Mouse (Mus musculus): Measurements from ENCODE around the gene Olfr201. TPM values are rescaled to one million over a fixed set of nuclear protein-coding genes. Genes with fewer than 3 reads are reported as not detected.
"Not testable (repeated sequence)": the region's sequence is repeated elsewhere in the genome, so short reads cannot be mapped to it uniquely, and the experiment has no call there.

The Olfr201 gene
- not detected in 2 replicates for polyA plus RNA-seq (2015; fragmentation: Nextera tagmentation; extraction: Ambion mirVana)

DNA sequence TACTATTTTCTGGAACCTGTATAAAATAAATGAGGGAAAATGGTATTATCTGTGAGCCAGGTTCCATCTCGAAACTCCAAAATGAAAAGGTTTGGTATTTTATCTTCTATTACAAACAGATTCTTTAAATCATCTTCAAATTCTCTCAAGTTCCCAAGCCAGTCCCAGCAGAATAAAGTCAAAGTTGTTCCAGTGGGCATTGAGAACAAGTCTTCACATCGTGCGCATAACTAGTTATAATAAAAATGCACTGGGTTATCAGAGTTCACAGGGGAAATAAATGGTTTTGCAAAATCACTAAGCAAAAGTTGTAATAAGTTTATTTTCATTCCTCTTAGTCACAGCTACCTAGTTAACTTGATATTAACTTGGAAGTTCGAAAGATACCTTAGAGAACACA is at the start of gene Olfr201:
TSS of gene Olfr201 (minus strand) at position 101 of the 400 bp plus-strand sequence.
- H3K27me3 ChIP-seq; H3K4me3 ChIP-seq; H3K9me3 ChIP-seq; H3K4me2 ChIP-seq; H3K4me1 ChIP-seq (replicated peaks); H3K9ac ChIP-seq; H3K36me3 ChIP-seq; H3K27ac ChIP-seq (replicated peaks); ATAC-seq (ENCODE audit: low read depth): not testable (repeated sequence)
- 89% methylated on average over 4 of the region's 4 CpGs for WGBS

- Histone ChIP-seq H3K27me3 (no peaks in the 10 kb centered on the region), H3K9me3 (no peaks in the 10 kb centered on the region), H3K4me1 (replicated peaks) (no peaks in the 10 kb centered on the region), H3K9ac (no peak within 1 kb of the TSS), H3K27ac (replicated peaks) (no peak within 1 kb of the TSS), H3K4me2 (no peak within 1 kb of the TSS), H3K36me3 (no peaks in the 10 kb centered on the region), H3K4me3 (no peak within 1 kb of the TSS)
- no peak for ATAC-seq (ENCODE audit: low read depth)
These were observed 45.7 kb upstream of the Olfr201 start, which contains the start of gene Olfr204 for GRCm38 (mm10) chr16:59318148-59318547. Gene Olfr204 (minus strand): TSS chr16:59318248.

DNA sequence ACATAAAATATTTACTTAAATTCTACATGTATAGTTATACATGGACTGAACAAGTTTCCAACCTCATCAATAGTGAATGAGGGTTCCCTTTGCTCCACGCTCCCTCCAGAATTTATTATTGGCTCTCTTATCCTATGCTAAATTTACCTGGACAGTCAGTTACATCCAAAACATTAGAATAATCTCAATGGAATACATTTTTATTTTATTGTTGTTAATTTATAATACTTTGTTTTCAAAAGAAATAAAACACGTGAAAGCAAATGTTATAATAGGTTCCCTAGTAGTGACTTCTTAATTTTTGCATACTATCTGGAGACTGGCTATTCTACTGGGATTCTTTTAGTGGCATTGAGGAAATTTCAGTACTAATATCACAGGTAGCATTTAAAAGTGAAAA is 26.1 kb upstream of the Olfr201 start, which contains the start of gene Olfr203:
TSS of gene Olfr203 (plus strand) at position 301 of the 400 bp plus-strand sequence.
- Histone ChIP-seq H3K4me2 (no peak within 1 kb of the TSS), H3K4me3 (no peak within 1 kb of the TSS), H3K9ac (no peak within 1 kb of the TSS), H3K27me3 (no peaks in the 10 kb centered on the region), H3K27ac (replicated peaks) (no peak within 1 kb of the TSS), H3K9me3 (no peaks in the 10 kb centered on the region), H3K36me3 (no peaks in the 10 kb centered on the region), H3K4me1 (replicated peaks) (no peaks in the 10 kb centered on the region)
- WGBS, result 88% methylated on average over 2 of the region's 2 CpGs
- ATAC-seq (ENCODE audit: low read depth), result no peak

- H3K4me3 ChIP-seq; H3K36me3 ChIP-seq; H3K9ac ChIP-seq; H3K4me2 ChIP-seq; H3K27ac ChIP-seq (replicated peaks); ATAC-seq (ENCODE audit: low read depth); H3K27me3 ChIP-seq; H3K4me1 ChIP-seq (replicated peaks); H3K9me3 ChIP-seq: not testable (repeated sequence)
- 85% methylated on average over 9 of the region's 9 CpGs for WGBS
These were observed 15.1 kb upstream of the Olfr201 start for GRCm38 (mm10) chr16:59287576-59287975.

- no peaks in the 10 kb centered on the region for H3K9me3 ChIP-seq
- H3K4me3 ChIP-seq, result no peak within 1 kb of the TSS
- H3K9ac ChIP-seq, result no peak within 1 kb of the TSS
- no peak within 1 kb of the TSS for H3K4me2 ChIP-seq
- no peak for ATAC-seq (ENCODE audit: low read depth)
- H3K27ac ChIP-seq (replicated peaks), result no peak within 1 kb of the TSS
- H3K27me3 ChIP-seq, result no peaks in the 10 kb centered on the region
- no peaks in the 10 kb centered on the region for H3K36me3 ChIP-seq
- no peaks in the 10 kb centered on the region for H3K4me1 ChIP-seq (replicated peaks)
- 89% methylated on average over 1 of the region's 1 CpGs for WGBS
These were observed 14.3 kb upstream of the Olfr201 start, which contains the start of gene Olfr202 for GRCm38 (mm10) chr16:59286693-59287092. Gene Olfr202 (minus strand): TSS chr16:59286793.

DNA sequence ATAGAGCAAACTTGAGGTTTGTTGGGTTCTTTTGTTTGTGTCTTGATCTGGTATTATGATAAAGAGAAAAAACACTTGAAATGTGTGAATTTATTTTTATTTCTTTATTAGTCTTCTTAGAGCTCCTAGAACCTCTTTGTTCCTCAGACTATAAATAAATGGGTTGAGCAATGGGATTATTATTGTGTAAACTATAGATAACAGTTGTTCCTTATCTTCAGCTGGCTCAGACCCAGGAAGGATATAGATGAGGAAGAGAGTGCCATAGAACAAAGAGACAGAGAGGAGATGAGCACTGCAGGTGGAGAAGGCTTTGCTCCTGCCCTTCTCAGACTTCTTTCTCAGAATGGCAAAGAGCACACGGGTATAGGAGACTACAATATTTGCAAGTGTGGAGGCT is 11.0 kb upstream of the Olfr201 start:
- Histone ChIP-seq H3K27me3 (no peaks in the 10 kb centered on the region), H3K4me2 (no peak overlapping the region), H3K9ac (no peak overlapping the region), H3K4me1 (replicated peaks) (no peaks in the 10 kb centered on the region), H3K4me3 (no peak overlapping the region), H3K9me3 (no peaks in the 10 kb centered on the region), H3K36me3 (no peaks in the 10 kb centered on the region), H3K27ac (replicated peaks) (no peak overlapping the region)
- WGBS, result 75% methylated on average over 1 of the region's 1 CpGs
- no peak for ATAC-seq (ENCODE audit: low read depth)

DNA sequence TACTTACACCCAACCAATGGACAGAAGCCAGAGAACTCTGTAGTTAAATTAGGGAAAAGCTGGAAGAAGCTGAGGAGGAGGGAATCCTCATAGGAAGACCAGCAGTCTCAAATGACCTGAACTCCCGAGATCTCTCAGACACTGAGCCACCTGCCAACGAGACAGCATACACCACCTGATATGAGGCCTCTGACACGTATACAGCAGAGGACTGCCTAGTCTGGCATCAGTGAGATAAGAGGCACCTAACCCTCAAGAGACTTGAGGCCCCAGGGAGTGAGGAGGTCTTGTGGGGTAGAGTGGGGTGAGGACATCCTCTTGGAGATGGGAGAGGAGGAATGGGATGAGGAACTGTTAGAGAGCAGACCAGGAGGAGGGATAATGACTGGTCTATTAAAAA is 8.1 kb upstream of the Olfr201 start:
- 75% methylated on average over 3 of the region's 3 CpGs for WGBS
- H3K9me3 ChIP-seq, result no peaks in the 10 kb centered on the region
- H3K27me3 ChIP-seq, result no peaks in the 10 kb centered on the region
- no peak for ATAC-seq (ENCODE audit: low read depth)
- H3K4me3 ChIP-seq, result no peak overlapping the region
- no peak overlapping the region for H3K4me2 ChIP-seq
- H3K4me1 ChIP-seq (replicated peaks), result no peaks in the 10 kb centered on the region
- no peak overlapping the region for H3K27ac ChIP-seq (replicated peaks)
- no peak overlapping the region for H3K9ac ChIP-seq
- H3K36me3 ChIP-seq, result no peaks in the 10 kb centered on the region

DNA sequence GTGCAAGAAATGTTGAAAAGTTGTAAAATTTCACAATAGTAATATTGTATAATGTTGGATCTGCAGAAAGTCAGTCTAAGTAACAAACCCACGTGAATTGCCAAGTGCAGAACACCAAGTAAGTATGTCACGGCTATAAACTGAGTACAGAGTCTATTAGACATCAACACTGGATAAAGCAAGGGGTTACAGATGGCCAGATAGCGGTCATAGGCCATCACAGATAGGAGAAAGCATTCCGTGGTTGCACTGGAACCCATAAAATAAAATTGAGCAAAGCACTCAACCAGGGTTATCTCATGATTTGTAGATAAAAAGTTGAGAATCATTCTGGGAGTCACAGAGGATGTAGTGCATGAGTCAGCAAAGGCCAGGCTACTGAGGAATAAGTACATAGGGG is 3.3 kb downstream of the Olfr201 start:
- not testable (repeated sequence) for H3K4me3 ChIP-seq; H3K27me3 ChIP-seq; H3K27ac ChIP-seq (replicated peaks); H3K36me3 ChIP-seq; H3K9ac ChIP-seq; H3K4me1 ChIP-seq (replicated peaks); H3K4me2 ChIP-seq; H3K9me3 ChIP-seq; ATAC-seq (ENCODE audit: low read depth)
- 79% methylated on average over 4 of the region's 4 CpGs for WGBS

GRCm38 (mm10) chr16:59249684-59250083 is 22.7 kb downstream of the Olfr201 start:
- Histone ChIP-seq H3K27me3 (no peaks in the 10 kb centered on the region), H3K4me3 (no peak overlapping the region), H3K4me1 (replicated peaks) (no peaks in the 10 kb centered on the region), H3K36me3 (no peaks in the 10 kb centered on the region), H3K9me3 (no peaks in the 10 kb centered on the region), H3K4me2 (no peak overlapping the region), H3K9ac (no peak overlapping the region), H3K27ac (replicated peaks) (no peak overlapping the region)
- WGBS, result 86% methylated on average over 17 of the region's 17 CpGs
- no peak for ATAC-seq (ENCODE audit: low read depth)

- H3K9ac ChIP-seq; H3K27me3 ChIP-seq; H3K27ac ChIP-seq (replicated peaks); H3K9me3 ChIP-seq; H3K4me3 ChIP-seq; H3K4me2 ChIP-seq; H3K36me3 ChIP-seq; ATAC-seq (ENCODE audit: low read depth); H3K4me1 ChIP-seq (replicated peaks): not testable (repeated sequence)
- WGBS, result 83% methylated on average over 1 of the region's 1 CpGs
These were observed 52.8 kb downstream of the Olfr201 start, which contains the start of gene Olfr199 for GRCm38 (mm10) chr16:59219667-59220066. Gene Olfr199 (minus strand): TSS chr16:59219767.

- not testable (repeated sequence) for H3K4me3 ChIP-seq; H3K27ac ChIP-seq (replicated peaks); H3K9ac ChIP-seq; H3K4me2 ChIP-seq; H3K4me1 ChIP-seq (replicated peaks); ATAC-seq (ENCODE audit: low read depth); H3K27me3 ChIP-seq; H3K9me3 ChIP-seq; H3K36me3 ChIP-seq
- WGBS, result 79% methylated on average over 3 of the region's 3 CpGs
These were observed 54.6 kb downstream of the Olfr201 start for GRCm38 (mm10) chr16:59217861-59218260.

Measured in neural tube, embryonic 13.5 days (tissue).